Mouse (Mus musculus) kidney, adult 2 months (tissue): ENCODE results near the gene Dctn1.

Experiments used
- CTCF ChIP-seq: fragments of 200-500 bp; conservative IDR thresholded peaks from 2 replicates; pipeline ENCODE4 v1.5.1; 2011; ENCODE audit warnings: low read depth, mild to moderate bottlenecking, control low read depth, low read length, moderate library complexity, mixed read lengths; ENCODE audit not compliant: insufficient read depth, insufficient read length
- POLR2A ChIP-seq: fragments of 200-500 bp; IDR thresholded peaks from one replicate; pipeline ENCODE4 v1.6.1; 2011; ENCODE audit warnings: low read depth, low read length, control low read depth

- no peak for TF ChIP-seq CTCF
- TF ChIP-seq POLR2A, result no peak
These were observed 5.3 kb downstream of the Dctn1 start for GRCm38 (mm10) chr6:83171063-83171462.
